Mouse (Mus musculus): ENCODE measurements around the gene Bahcc1.
A peak's percentile ranks its signal among the peaks of the same experiment; 100 is the strongest.

The Bahcc1 gene

GRCm38 (mm10) chr11:120261416-120262355, 28.9 kb downstream of the Bahcc1 start:
- DNase-seq (ENCODE audit: low spot score): peak; percentile 85

GRCm38 (mm10) chr11:120262356-120262901, 29.7 kb downstream of the Bahcc1 start:
- peak; percentile 61 for DNase-seq (ENCODE audit: low spot score)

GRCm38 (mm10) chr11:120263176-120263575, 30.4 kb downstream of the Bahcc1 start:
- DNase-seq (ENCODE audit: low spot score): no peak

GRCm38 (mm10) chr11:120264008-120264407, 31.3 kb downstream of the Bahcc1 start:
- DNase-seq (ENCODE audit: low spot score): no peak

- DNase-seq (ENCODE audit: low spot score): no peak
Measured at GRCm38 (mm10) chr11:120265458-120265857, 32.7 kb downstream of the Bahcc1 start.

- no peak for DNase-seq (ENCODE audit: low spot score)
Measured at GRCm38 (mm10) chr11:120266259-120266758, 33.6 kb downstream of the Bahcc1 start.

GRCm38 (mm10) chr11:120267274-120267673, 34.5 kb downstream of the Bahcc1 start:
- DNase-seq (ENCODE audit: low spot score): no peak

- DNase-seq (ENCODE audit: low spot score): no peak
Measured at GRCm38 (mm10) chr11:120267676-120268075, 34.9 kb downstream of the Bahcc1 start.

GRCm38 (mm10) chr11:120268195-120268967, 35.6 kb downstream of the Bahcc1 start:
- no peak for DNase-seq (ENCODE audit: low spot score)

GRCm38 (mm10) chr11:120269007-120269406, 36.3 kb downstream of the Bahcc1 start:
- no peak for DNase-seq (ENCODE audit: low spot score)

- DNase-seq (ENCODE audit: low spot score): no peak
Measured at GRCm38 (mm10) chr11:120269498-120270104, 36.9 kb downstream of the Bahcc1 start.

- no peak for DNase-seq (ENCODE audit: low spot score)
Measured at GRCm38 (mm10) chr11:120279335-120279734, 46.6 kb downstream of the Bahcc1 start.

GRCm38 (mm10) chr11:120280281-120280773, 47.6 kb downstream of the Bahcc1 start:
- DNase-seq (ENCODE audit: low spot score): no peak

GRCm38 (mm10) chr11:120280774-120281173, 48.0 kb downstream of the Bahcc1 start:
- no peak for DNase-seq (ENCODE audit: low spot score)

- DNase-seq (ENCODE audit: low spot score): no peak
Measured at GRCm38 (mm10) chr11:120281197-120281596, 48.5 kb downstream of the Bahcc1 start.

- no peak for DNase-seq (ENCODE audit: low spot score)
Measured at GRCm38 (mm10) chr11:120283542-120283941, 50.8 kb downstream of the Bahcc1 start.

GRCm38 (mm10) chr11:120289644-120290043, 56.9 kb downstream of the Bahcc1 start:
- no peak for DNase-seq (ENCODE audit: low spot score)

GRCm38 (mm10) chr11:120290266-120290665, 57.5 kb downstream of the Bahcc1 start:
- DNase-seq (ENCODE audit: low spot score): no peak

- no peak for DNase-seq (ENCODE audit: low spot score)
Measured at GRCm38 (mm10) chr11:120293714-120294113, 61.0 kb downstream of the Bahcc1 start.

- DNase-seq (ENCODE audit: low spot score): no peak
Measured at GRCm38 (mm10) chr11:120296305-120297144, 63.8 kb downstream of the Bahcc1 start.

- no peak for DNase-seq (ENCODE audit: low spot score)
Measured at GRCm38 (mm10) chr11:120297767-120298166, 65.0 kb downstream of the Bahcc1 start.

Measured in ovary, adult 18-20 months (tissue).